ENCODE assay signal across 22 mouse cellular contexts in genomic region chr2:68843330-68843729, GRCm38 (mm10). TPM values are rescaled to one million over a fixed set of nuclear protein-coding genes. Genes with fewer than 3 reads are reported as not detected.
DNase-seq lines count a peak whose midpoint lies in the region; ATAC-seq and TF ChIP-seq lines count a peak whose summit lies in the region.
"Had no signal": no experiment of that assay in that cellular context is flagged by ENCODE, and none has a peak within 500 bp of the region (broad histone marks: within the 10 kb centered on the region; RNA-seq: fewer than 3 reads in every experiment).

No protein-coding gene starts in this region.

- no peaks in the 10 kb centered on the region for H3K9me3 ChIP-seq in heart, embryonic 10.5 days
- H3K9me3 ChIP-seq: embryonic facial prominence, embryonic 13.5 days; embryonic facial prominence, embryonic 15.5 days; forebrain, embryonic 10.5 days; forebrain, embryonic 12.5 days had no signal

- no peak for TF ChIP-seq CTCF in cerebellum, adult 2 months (IDR thresholded peaks at IDR 0.05; ENCODE audit: borderline replicate concordance, insufficient read depth, low read depth, low read length)

- ATAC-seq in megakaryocyte, adult 5-6 weeks (ENCODE audit: poor library complexity, severe bottlenecking), result peak; percentile 74
- no peak for ATAC-seq in inflammation-experienced regulatory T-cells, adult 6 months
- ATAC-seq: forebrain, embryonic 14.5 days; forebrain, embryonic 16.5 days had no signal

- no peaks in the 10 kb centered on the region for H3K36me3 ChIP-seq in heart, embryonic 10.5 days
- H3K36me3 ChIP-seq: embryonic facial prominence, embryonic 13.5 days; embryonic facial prominence, embryonic 15.5 days; forebrain, embryonic 10.5 days; forebrain, embryonic 12.5 days had no signal

- WGBS in heart, embryonic 10.5 days, result 81% methylated on average over 5 of the region's 5 CpGs
- 86% methylated on average over 5 of the region's 5 CpGs for WGBS in cerebellum, adult 2 months

- DNase-seq in heart, embryonic 10.5 days (ENCODE audit: low spot score), result peak; percentile 36
- no peak for DNase-seq in heart, postnatal 25 days (ENCODE audit: low spot score)
- no peak for DNase-seq in cerebellum, adult 2 months
- DNase-seq: adrenal gland, adult 2 months; adrenal gland, postnatal 10 days; adrenal gland, postnatal 25 days; cerebellum, adult 11 months; cerebellum, adult 18-20 months; cerebellum, adult 9-10 months; cerebellum, postnatal 14 days; cerebellum, postnatal 36 days; embryo, embryonic 11 days had no signal

- intact Hi-C loops in heart, postnatal 25 days (cut with DNase I), result no loop called here

- no peaks in the 10 kb centered on the region for H3K27me3 ChIP-seq in heart, embryonic 10.5 days (ENCODE audit: insufficient read depth, poor library complexity, severe bottlenecking)
- no peaks in the 10 kb centered on the region for H3K27me3 ChIP-seq in cerebellum, adult 2 months (ENCODE audit: control insufficient read depth, insufficient read depth, low read length)
- H3K27me3 ChIP-seq: embryonic facial prominence, embryonic 13.5 days; embryonic facial prominence, embryonic 15.5 days; forebrain, embryonic 12.5 days had no signal

- no peaks in the 10 kb centered on the region for H3K4me1 ChIP-seq in heart, embryonic 10.5 days
- no peaks in the 10 kb centered on the region for H3K4me1 ChIP-seq in cerebellum, adult 2 months (ENCODE audit: control insufficient read depth, insufficient read depth, low read length)
- H3K4me1 ChIP-seq: embryonic facial prominence, embryonic 13.5 days; embryonic facial prominence, embryonic 15.5 days; forebrain, embryonic 10.5 days; forebrain, embryonic 12.5 days had no signal

- H3K4me3 ChIP-seq in heart, embryonic 10.5 days, result no peak overlapping the region
- H3K4me3 ChIP-seq in cerebellum, adult 2 months (replicated peaks; ENCODE audit: insufficient read depth, low read depth, low read length), result no peak overlapping the region
- H3K4me3 ChIP-seq: embryonic facial prominence, embryonic 13.5 days; embryonic facial prominence, embryonic 15.5 days; erythroblast, embryonic 14.5 days; forebrain, embryonic 10.5 days; forebrain, embryonic 12.5 days had no signal

- H3K27ac ChIP-seq in heart, embryonic 10.5 days, result no peak overlapping the region
- H3K27ac ChIP-seq in cerebellum, adult 2 months (ENCODE audit: insufficient read depth, low read length), result no peak overlapping the region
- H3K27ac ChIP-seq: embryonic facial prominence, embryonic 13.5 days; embryonic facial prominence, embryonic 15.5 days; forebrain, embryonic 10.5 days; forebrain, embryonic 12.5 days had no signal

- TF ChIP-seq POLR2A in cerebellum, adult 2 months (IDR thresholded peaks at IDR 0.05; ENCODE audit: borderline replicate concordance, insufficient read depth, low read length), result no peak

RNA-seq across cellular contexts. Expression of gene Cers6, which starts 17.9 kb away (rescaled TPM):
- polyA plus RNA-seq in heart, embryonic 10.5 days (2016; fragmentation: Nextera tagmentation; extraction: Ambion mirVana), result 23.5 and 28.8 TPM in 2 replicates
- 1 to 10 TPM; 8.8 to 9.6 TPM for total RNA-seq in heart, postnatal 25 days (2021)
- total RNA-seq in megakaryocyte, adult 5-6 weeks (2015), result 133 and 146 TPM in 2 replicates
- total RNA-seq in megakaryocyte, adult 5-6 weeks (2017), result 64.6 and 82.4 TPM in 2 replicates
- polyA plus RNA-seq in inflammation-experienced regulatory T-cells, adult 6 months (2017; shearing (Covaris generic)), result 1 to 10 TPM; 1.8 to 3.8 (median 3.0) TPM
- 29.8 and 31.8 TPM in 2 replicates for polyA plus RNA-seq in cerebellum, adult 2 months (2012; rRNA removed)
- total RNA-seq: MEL had no signal
